Mouse (Mus musculus): ENCODE results near the gene Pomgnt1. TPM values are rescaled to one million over a fixed set of nuclear protein-coding genes. Genes with fewer than 3 reads are reported as not detected.

Pomgnt1 gene
- polyA plus RNA-seq, 1 experiment from 2014 or later, result 35.2 TPM

DNA sequence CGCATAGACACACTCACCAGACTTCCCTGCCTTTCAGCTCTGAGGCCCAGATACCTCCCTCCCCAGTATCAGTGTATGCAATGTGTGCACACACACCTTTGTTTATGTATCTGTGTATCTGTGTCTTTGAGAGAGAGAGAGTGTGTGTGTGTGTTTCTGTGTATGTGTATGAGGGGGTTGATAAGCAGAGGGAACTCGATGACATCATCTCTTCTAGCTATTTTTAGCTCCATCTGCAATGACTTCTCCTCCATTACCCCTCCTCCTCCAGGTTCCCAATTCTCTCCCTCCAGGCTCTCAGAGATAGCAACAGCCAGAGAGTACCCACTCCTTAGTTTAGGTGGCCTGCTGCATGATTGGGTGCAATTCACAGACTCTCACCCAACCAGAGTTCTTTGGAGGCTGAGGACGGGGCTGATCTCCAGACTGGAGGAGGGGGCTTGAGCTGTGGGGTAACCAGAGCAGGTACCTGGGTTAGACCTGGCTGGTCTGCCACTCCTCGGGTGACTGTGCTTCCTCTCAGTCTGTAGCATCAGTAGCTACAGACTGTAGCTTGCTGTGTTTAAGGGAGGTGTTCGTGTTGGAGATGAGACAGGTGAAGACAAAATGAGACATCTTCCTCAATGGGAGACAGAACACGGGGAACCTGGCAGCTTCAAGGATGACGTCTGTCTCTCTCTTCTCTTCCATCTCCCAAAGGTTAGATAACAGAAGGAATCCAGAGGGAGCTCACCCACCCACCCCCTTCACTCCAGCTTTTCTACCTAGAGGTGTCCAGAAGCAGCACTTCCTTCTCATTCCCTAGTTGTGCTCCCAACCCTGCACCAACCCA, 52.3 kb downstream of the Pomgnt1 start:
- Histone ChIP-seq H3K4me1 (ENCODE audit: control insufficient read depth, insufficient read depth, low read length) (peaks cover 31% of the 10 kb centered on the region), H3K4me3 (ENCODE audit: low read length) (peak overlapping the region; percentile 6; the same call in 1 of the 2 replicates), H3K36me3 (ENCODE audit: control insufficient read depth, insufficient read depth, low read length) (no peaks in the 10 kb centered on the region), H3K4me2 (ENCODE audit: low read depth, low read length) (peak overlapping the region; percentile 49), H3K27ac (ENCODE audit: low read length) (peak overlapping the region; percentile 80), H3K9me3 (ENCODE audit: control insufficient read depth, low read length) (no peaks in the 10 kb centered on the region), H3K27me3 (replicated peaks; ENCODE audit: control insufficient read depth, insufficient read depth, low read length) (no peaks in the 10 kb centered on the region), H3K9ac (ENCODE audit: low read depth, low read length) (peak overlapping the region; percentile 59)
- WGBS, result 46% methylated on average over 7 of the region's 7 CpGs
- ATAC-seq, result peak; percentile 20

DNA sequence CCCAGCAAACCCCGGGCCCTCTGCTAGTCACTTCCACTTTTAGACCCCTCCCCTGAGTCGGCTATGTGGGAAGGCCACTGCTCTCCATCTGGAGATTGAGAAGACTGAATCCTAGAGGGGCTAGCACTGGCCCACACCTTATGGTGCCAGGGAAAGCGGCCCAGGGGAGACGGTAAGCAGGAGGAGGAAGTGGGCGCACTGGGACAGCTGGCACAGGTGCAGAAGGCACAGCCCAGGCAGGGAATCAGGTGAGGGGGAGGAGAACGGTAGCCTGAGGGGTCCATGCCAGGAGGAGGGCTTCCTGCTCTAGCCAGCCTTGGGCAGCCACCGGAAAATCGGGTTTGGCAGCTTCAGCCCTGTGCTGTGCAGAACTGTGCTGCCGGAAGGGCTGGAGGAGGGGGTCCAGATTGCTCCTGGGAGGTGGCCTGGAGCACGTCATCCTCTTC, 52.9 kb downstream of the Pomgnt1 start:
- WGBS, result 16% methylated on average over 10 of the region's 10 CpGs
- Histone ChIP-seq H3K4me3 (ENCODE audit: low read length) (peak overlapping the region; percentile 6; the same call in 1 of the 2 replicates), H3K4me1 (ENCODE audit: control insufficient read depth, insufficient read depth, low read length) (peaks cover 31% of the 10 kb centered on the region), H3K27me3 (replicated peaks; ENCODE audit: control insufficient read depth, insufficient read depth, low read length) (no peaks in the 10 kb centered on the region), H3K36me3 (ENCODE audit: control insufficient read depth, insufficient read depth, low read length) (no peaks in the 10 kb centered on the region), H3K4me2 (ENCODE audit: low read depth, low read length) (peak overlapping the region; percentile 49), H3K9me3 (ENCODE audit: control insufficient read depth, low read length) (no peaks in the 10 kb centered on the region), H3K9ac (ENCODE audit: low read depth, low read length) (peak overlapping the region; percentile 59), H3K27ac (ENCODE audit: low read length) (peak overlapping the region; percentile 80)
- peak; percentile 85 for ATAC-seq

DNA sequence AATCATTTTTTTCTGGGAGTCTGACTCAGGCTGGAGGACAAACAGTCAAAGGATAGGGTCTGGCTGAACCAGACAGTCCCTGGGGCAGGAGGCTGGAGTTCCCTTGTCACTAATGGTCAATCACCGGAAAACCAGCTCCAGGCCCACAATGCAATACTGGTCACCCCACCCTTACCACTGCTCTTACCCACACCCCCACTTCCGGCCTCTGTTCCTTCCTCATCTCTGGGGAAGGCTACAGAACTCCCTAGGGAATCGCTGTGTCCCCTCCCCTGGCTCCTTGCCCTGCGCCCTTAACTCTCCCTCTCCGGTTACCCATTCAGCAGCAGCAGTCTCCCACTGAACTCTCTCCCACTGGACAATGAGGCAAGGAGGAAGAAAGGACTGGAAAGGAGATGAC, 53.5 kb downstream of the Pomgnt1 start:
- Histone ChIP-seq H3K36me3 (ENCODE audit: control insufficient read depth, insufficient read depth, low read length) (no peaks in the 10 kb centered on the region), H3K27ac (ENCODE audit: low read length) (peak overlapping the region; percentile 80), H3K9me3 (ENCODE audit: control insufficient read depth, low read length) (no peaks in the 10 kb centered on the region), H3K27me3 (replicated peaks; ENCODE audit: control insufficient read depth, insufficient read depth, low read length) (no peaks in the 10 kb centered on the region), H3K9ac (ENCODE audit: low read depth, low read length) (peak overlapping the region; percentile 59), H3K4me3 (ENCODE audit: low read length) (no peak overlapping the region; the same call in 1 of the 2 replicates), H3K4me1 (ENCODE audit: control insufficient read depth, insufficient read depth, low read length) (peaks cover 31% of the 10 kb centered on the region), H3K4me2 (ENCODE audit: low read depth, low read length) (peak overlapping the region; percentile 49)
- ATAC-seq, result peak; percentile 47
- 28% methylated on average over 5 of the region's 5 CpGs for WGBS

DNA sequence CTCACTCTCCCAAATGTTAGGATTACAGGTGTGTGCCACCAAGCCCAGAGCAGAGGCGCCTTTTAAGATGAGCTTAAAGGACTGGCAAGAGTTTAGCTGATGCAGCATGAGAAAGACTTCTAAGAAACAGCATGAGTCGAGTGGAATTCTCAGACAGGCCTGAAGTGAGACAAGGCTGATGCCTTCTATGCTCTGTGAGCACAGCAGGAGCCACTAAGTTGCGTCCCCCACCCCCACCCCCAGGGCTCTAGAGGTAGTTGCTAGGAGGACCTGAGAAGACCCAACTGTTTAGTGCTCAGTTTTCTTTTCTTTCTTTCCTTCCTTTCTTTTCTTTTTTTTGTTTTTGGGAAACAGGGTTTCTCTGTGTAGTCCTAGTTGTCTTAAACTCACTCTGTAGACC, 58.4 kb downstream of the Pomgnt1 start:
- 70% methylated on average over 3 of the region's 3 CpGs for WGBS
- H3K4me3 ChIP-seq (ENCODE audit: low read length), result no peak overlapping the region
- no peak overlapping the region for H3K9ac ChIP-seq (ENCODE audit: low read depth, low read length)

DNA sequence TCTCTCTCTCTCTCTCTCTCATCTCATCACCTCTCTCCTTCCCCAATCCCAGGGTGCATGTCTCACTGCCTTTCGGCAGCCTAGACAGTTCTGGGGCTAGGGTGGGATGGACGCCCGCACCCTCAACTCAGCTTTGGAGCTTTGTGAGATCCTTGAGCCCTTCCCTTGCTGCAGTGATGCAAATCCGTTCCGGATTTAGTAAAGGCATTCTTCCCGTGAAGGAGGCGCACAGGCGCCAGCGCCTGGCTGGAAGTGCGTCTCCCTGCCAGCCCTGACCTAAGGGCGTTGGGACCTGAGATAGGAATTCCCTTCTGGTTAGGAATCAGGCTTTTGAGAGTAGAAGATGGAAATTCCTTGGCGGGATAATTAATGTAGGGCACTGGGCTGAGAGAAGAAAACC, 59.1 kb downstream of the Pomgnt1 start:
- WGBS, result 25% methylated on average over 12 of the region's 12 CpGs

More for the DNA sequence above, 58.4 kb downstream of the Pomgnt1 start:
- no peaks in the 10 kb centered on the region for H3K9me3 ChIP-seq (ENCODE audit: control insufficient read depth, low read length)
- no peaks in the 10 kb centered on the region for H3K36me3 ChIP-seq (ENCODE audit: control insufficient read depth, insufficient read depth, low read length)
- no peak overlapping the region for H3K4me2 ChIP-seq (ENCODE audit: low read depth, low read length)
- peaks cover 3% of the 10 kb centered on the region for H3K4me1 ChIP-seq (ENCODE audit: control insufficient read depth, insufficient read depth, low read length)
- ATAC-seq, result no peak
- no peak overlapping the region for H3K27ac ChIP-seq (ENCODE audit: low read length)
- H3K27me3 ChIP-seq (replicated peaks; ENCODE audit: control insufficient read depth, insufficient read depth, low read length), result no peaks in the 10 kb centered on the region

DNA sequence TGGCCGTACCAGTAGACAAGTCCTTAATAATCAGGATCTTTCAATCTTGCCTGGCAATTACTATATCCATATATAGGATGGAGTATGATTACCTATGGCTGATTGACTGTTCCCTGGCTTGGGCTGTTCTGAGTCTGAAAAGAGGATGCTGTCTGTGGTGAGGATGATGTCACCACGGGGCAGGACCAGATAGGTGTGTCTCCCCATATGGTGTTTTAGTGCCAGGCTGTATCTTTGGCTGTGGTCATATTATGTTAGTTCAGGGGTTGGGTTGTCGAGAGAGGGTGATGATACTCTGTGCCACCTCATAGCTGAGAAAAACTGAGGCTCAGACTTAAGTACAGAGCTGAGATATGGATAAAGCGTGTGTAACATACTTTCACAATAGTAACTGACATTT, 61.4 kb downstream of the Pomgnt1 start:
- ATAC-seq, result no peak
- no peaks in the 10 kb centered on the region for H3K4me1 ChIP-seq (ENCODE audit: control insufficient read depth, insufficient read depth, low read length)
- H3K9ac ChIP-seq (ENCODE audit: low read depth, low read length), result no peak overlapping the region
- no peaks in the 10 kb centered on the region for H3K27me3 ChIP-seq (replicated peaks; ENCODE audit: control insufficient read depth, insufficient read depth, low read length)
- 84% methylated on average over 4 of the region's 4 CpGs for whole genome bisulfite sequencing
- no peak overlapping the region for H3K4me2 ChIP-seq (ENCODE audit: low read depth, low read length)
- H3K4me3 ChIP-seq (ENCODE audit: low read length), result no peak overlapping the region
- no peaks in the 10 kb centered on the region for H3K36me3 ChIP-seq (ENCODE audit: control insufficient read depth, insufficient read depth, low read length)
- no peak overlapping the region for H3K27ac ChIP-seq (ENCODE audit: low read length)
- H3K9me3 ChIP-seq (ENCODE audit: control insufficient read depth, low read length), result no peaks in the 10 kb centered on the region

More for the DNA sequence above, 59.1 kb downstream of the Pomgnt1 start:
- no peaks in the 10 kb centered on the region for H3K27me3 ChIP-seq (replicated peaks; ENCODE audit: control insufficient read depth, insufficient read depth, low read length)
- H3K4me2 ChIP-seq (ENCODE audit: low read depth, low read length), result no peak overlapping the region
- no peaks in the 10 kb centered on the region for H3K36me3 ChIP-seq (ENCODE audit: control insufficient read depth, insufficient read depth, low read length)
- no peaks in the 10 kb centered on the region for H3K9me3 ChIP-seq (ENCODE audit: control insufficient read depth, low read length)
- H3K27ac ChIP-seq (ENCODE audit: low read length), result no peak overlapping the region
- H3K9ac ChIP-seq (ENCODE audit: low read depth, low read length), result 0 out of 2 replicates have a peak overlapping the region, but pooled peaks have one; percentile 41
- H3K4me3 ChIP-seq (ENCODE audit: low read length), result no peak overlapping the region
- H3K4me1 ChIP-seq (ENCODE audit: control insufficient read depth, insufficient read depth, low read length), result no peaks in the 10 kb centered on the region
- no peak for ATAC-seq

DNA sequence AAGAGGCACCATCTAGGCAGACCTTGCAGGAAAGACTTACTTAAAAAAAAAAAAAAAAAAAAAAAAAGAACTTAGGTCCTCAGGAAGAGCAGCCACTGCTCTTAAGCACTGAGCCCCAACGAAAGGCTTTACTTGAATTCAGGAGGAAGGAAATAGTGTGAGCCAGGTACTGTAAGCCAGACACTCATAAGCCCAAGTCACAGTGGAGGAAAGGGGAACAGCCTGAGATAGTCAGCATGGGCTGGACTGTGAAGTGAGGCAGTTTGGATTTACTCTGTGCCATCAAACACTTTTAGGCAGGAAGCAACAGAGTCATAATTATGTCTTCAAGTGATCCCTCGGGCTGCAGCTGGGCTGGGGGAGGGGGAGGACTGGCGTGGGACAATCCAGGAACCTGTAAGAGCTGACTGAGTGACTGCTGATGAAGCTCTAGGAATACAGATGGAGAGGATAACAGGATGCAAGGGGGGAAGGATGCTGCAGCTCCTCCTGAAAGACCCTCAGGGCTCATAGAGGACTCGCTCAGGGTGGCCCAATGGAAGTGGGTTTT, 68.7 kb downstream of the Pomgnt1 start:
- no peak for ATAC-seq
- Histone ChIP-seq H3K4me2 (ENCODE audit: low read depth, low read length) (no peak overlapping the region), H3K9ac (ENCODE audit: low read depth, low read length) (no peak overlapping the region), H3K4me3 (ENCODE audit: low read length) (no peak overlapping the region), H3K36me3 (ENCODE audit: control insufficient read depth, insufficient read depth, low read length) (no peaks in the 10 kb centered on the region), H3K9me3 (ENCODE audit: control insufficient read depth, low read length) (no peaks in the 10 kb centered on the region), H3K27me3 (replicated peaks; ENCODE audit: control insufficient read depth, insufficient read depth, low read length) (no peaks in the 10 kb centered on the region), H3K27ac (ENCODE audit: low read length) (no peak overlapping the region), H3K4me1 (ENCODE audit: control insufficient read depth, insufficient read depth, low read length) (0 out of 2 replicates have a peak, but pooled peaks cover 5% of the 10 kb centered on the region)
- WGBS, result 45% methylated on average over 4 of the region's 4 CpGs

DNA sequence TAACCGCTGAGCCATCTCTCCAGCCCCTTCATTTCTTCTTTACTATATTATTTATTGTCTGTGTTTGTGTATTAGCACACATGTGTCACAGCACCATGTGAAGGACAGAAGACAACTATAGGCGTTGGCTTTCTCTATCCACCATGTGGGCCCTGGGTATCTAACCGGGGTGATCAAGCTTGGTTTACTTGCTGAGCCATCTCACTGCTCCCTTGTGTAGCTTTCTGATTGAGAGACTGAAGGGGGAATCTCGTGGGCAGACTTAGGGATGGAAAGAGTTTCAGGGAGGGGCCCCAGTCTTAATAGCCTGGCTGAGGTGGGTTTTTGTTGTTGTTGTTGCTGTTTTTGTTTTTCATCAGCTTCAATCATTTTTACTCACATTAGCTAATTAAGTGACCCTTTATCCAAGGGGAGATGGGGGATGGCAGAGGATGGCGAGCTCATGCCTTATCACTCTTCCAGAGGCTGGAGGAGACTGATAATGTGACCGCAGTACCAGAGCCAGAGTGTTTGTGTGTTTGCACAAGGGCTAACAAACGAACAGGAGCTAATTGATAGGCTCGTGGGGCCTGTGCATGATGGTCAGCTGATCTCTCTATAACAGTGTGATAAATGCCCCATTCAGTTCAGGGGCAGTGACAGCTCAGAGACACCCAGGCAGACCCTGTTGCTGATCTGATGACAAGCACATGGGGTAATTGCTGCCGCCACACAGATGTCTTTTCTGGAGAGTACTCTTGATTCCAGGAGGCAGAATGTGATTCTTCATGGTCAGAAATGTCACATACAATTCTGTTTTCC, 70.1 kb downstream of the Pomgnt1 start:
- Histone ChIP-seq H3K36me3 (ENCODE audit: control insufficient read depth, insufficient read depth, low read length) (no peaks in the 10 kb centered on the region), H3K4me3 (ENCODE audit: low read length) (no peak overlapping the region), H3K4me2 (ENCODE audit: low read depth, low read length) (no peak overlapping the region), H3K27ac (ENCODE audit: low read length) (no peak overlapping the region), H3K9me3 (ENCODE audit: control insufficient read depth, low read length) (no peaks in the 10 kb centered on the region), H3K9ac (ENCODE audit: low read depth, low read length) (no peak overlapping the region), H3K27me3 (replicated peaks; ENCODE audit: control insufficient read depth, insufficient read depth, low read length) (no peaks in the 10 kb centered on the region), H3K4me1 (ENCODE audit: control insufficient read depth, insufficient read depth, low read length) (0 out of 2 replicates have a peak, but pooled peaks cover 5% of the 10 kb centered on the region)
- ATAC-seq, result peak; percentile 68
- WGBS, result 57% methylated on average over 9 of the region's 9 CpGs

DNA sequence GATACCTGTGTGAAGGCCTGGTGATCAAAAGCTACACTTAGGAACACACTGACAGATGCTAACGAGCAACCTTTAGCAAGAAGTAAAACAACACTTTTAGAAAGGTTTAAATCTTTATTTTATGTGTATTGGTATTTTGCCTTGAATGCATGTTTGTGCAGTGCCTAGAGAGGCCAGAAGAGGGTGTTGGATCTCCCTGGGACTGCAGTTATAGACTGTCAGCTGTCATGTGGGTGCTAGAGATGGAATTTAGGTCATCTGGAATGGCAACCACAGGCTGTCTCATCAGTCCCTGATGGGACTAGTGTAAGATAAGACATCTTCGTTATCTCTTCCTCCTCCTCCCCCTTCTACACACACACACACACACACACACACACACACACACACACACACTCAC, 74.8 kb downstream of the Pomgnt1 start:
- WGBS, result 80% methylated on average over 2 of the region's 2 CpGs
- H3K27me3 ChIP-seq (replicated peaks; ENCODE audit: control insufficient read depth, insufficient read depth, low read length), result no peaks in the 10 kb centered on the region
- no peak for ATAC-seq
- no peak overlapping the region for H3K9ac ChIP-seq (ENCODE audit: low read depth, low read length)
- H3K4me1 ChIP-seq (ENCODE audit: control insufficient read depth, insufficient read depth, low read length), result no peaks in the 10 kb centered on the region
- H3K4me3 ChIP-seq (ENCODE audit: low read length), result no peak overlapping the region
- no peak overlapping the region for H3K27ac ChIP-seq (ENCODE audit: low read length)
- H3K36me3 ChIP-seq (ENCODE audit: control insufficient read depth, insufficient read depth, low read length), result no peaks in the 10 kb centered on the region
- H3K9me3 ChIP-seq (ENCODE audit: control insufficient read depth, low read length), result no peaks in the 10 kb centered on the region
- H3K4me2 ChIP-seq (ENCODE audit: low read depth, low read length), result no peak overlapping the region

Data from intestine, embryonic 16.5 days (tissue).